Mouse (Mus musculus): ENCODE results near the gene Tspo.

- peak; percentile 28 for TF ChIP-seq CTCF (IDR thresholded peaks at IDR 0.05; ENCODE audit: low read depth)
- TF ChIP-seq EP300 (IDR thresholded peaks at IDR 0.05; ENCODE audit: low read depth): no peak
These were observed 31.4 kb upstream of the Tspo start for GRCm38 (mm10) chr15:83531961-83532469.
